Mouse (Mus musculus) forebrain, embryonic 15.5 days (tissue): ENCODE results near the gene Pcnx4. TPM values are rescaled to one million over a fixed set of nuclear protein-coding genes. Genes with fewer than 3 reads are reported as not detected.

Source experiments
- ATAC-seq: fragments of 200-750 bp; cut with Nextera tagmentation; replicated peaks from 2 replicates; pipeline ENCODE4 v1.8.0; 2017; ENCODE audit warnings: mild to moderate bottlenecking, moderate TSS enrichment, moderate library complexity
- H3K27ac ChIP-seq: fragments of 300-500 bp; sonication (generic); replicated peaks from 2 replicates; pipeline ENCODE4 v1.5.1; 2015; ENCODE audit warnings: mild to moderate bottlenecking, inconsistent platforms
- H3K27me3 ChIP-seq: fragments of 300-500 bp; sonication (generic); 2 replicates; pipeline ENCODE4 v1.6.1; 2015; ENCODE audit warnings: inconsistent platforms
- H3K36me3 ChIP-seq: fragments of 300-500 bp; sonication (generic); 2 replicates; pipeline ENCODE4 v1.6.1; 2015; ENCODE audit warnings: mild to moderate bottlenecking, inconsistent platforms
- H3K4me1 ChIP-seq: fragments of 300-500 bp; sonication (generic); 2 replicates; pipeline ENCODE4 v1.6.1; 2015; ENCODE audit warnings: inconsistent platforms
- H3K4me2 ChIP-seq: fragments of 300-500 bp; sonication (generic); replicated peaks from 2 replicates; pipeline ENCODE4 v1.6.1; 2015; ENCODE audit warnings: mild to moderate bottlenecking, inconsistent platforms
- H3K4me3 ChIP-seq: fragments of 300-500 bp; sonication (generic); 2 replicates; pipeline ENCODE4 v1.5.1; 2015; ENCODE audit warnings: mild to moderate bottlenecking, inconsistent platforms
- H3K9ac ChIP-seq: fragments of 300-500 bp; sonication (generic); replicated peaks from 2 replicates; pipeline ENCODE4 v1.6.1; 2015; ENCODE audit warnings: mild to moderate bottlenecking, inconsistent platforms
- H3K9me3 ChIP-seq: fragments of 300-500 bp; sonication (generic); 2 replicates; pipeline ENCODE4 v1.6.1; 2016; ENCODE audit warnings: inconsistent platforms
- WGBS: fragments of 180-500 bp; shearing (Covaris S2); methylation state at CpG from one replicate; pipeline ENCODE4 v1.1.7; 2015; ENCODE audit warnings: mixed read lengths; 5-methylcytosine and 5-hydroxymethylcytosine counted together
- polyA plus RNA-seq: library from polyadenylated mRNA; unstranded; fragments of >200 nt; fragmentation: Nextera tagmentation; extraction: Ambion mirVana; gene quantifications from 2 replicates; pipeline ENCODE4 v1.2.1, GENCODE M21; 2015

The Pcnx4 gene
- polyA plus RNA-seq, result 20.8 and 21.6 TPM in 2 replicates

DNA sequence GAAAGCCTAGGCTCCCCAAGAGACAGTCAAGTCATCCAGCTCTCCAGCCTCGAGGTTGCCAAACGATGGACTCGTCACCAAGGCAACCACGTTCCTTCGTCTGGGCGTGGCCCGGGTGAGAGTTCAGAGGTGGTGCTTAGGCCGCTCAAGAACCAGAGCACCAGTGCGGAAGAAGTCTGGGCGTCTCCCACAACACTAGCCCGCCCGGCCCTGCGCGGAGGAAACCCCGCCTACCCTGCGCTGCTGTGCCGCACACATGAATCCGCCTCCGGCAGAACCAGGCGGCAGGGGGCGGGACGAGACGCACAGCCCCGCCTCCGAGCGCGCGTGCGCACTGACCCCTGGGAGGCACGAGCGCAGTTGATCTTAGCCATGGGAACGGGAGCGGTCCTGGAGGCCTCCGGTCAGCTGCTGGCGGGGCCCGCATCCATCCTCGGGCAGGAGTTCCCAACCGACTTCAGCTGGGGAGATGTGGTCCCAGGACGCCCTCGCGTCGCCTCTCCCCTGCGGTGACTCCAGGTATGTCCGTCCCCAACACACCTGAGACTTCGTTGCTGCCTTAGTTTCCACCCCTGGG lies at the start of gene Pcnx4:
TSS of gene Pcnx4 (plus strand) at position 363 of the 577 bp plus-strand sequence.
- Histone ChIP-seq H3K36me3 (0 out of 2 replicates have a peak, but pooled peaks cover 8% of the 10 kb centered on the region), H3K27ac (peak within 1 kb of the TSS; percentile 51), H3K27me3 (no peaks in the 10 kb centered on the region), H3K4me1 (peaks cover 12% of the 10 kb centered on the region), H3K9me3 (no peaks in the 10 kb centered on the region), H3K4me3 (peak within 1 kb of the TSS; percentile 84), H3K4me2 (peak within 1 kb of the TSS; percentile 71), H3K9ac (peak within 1 kb of the TSS; percentile 78)
- under 1% methylated on average over 45 of the region's 45 CpGs for WGBS
- peak; percentile 100 for ATAC-seq

DNA sequence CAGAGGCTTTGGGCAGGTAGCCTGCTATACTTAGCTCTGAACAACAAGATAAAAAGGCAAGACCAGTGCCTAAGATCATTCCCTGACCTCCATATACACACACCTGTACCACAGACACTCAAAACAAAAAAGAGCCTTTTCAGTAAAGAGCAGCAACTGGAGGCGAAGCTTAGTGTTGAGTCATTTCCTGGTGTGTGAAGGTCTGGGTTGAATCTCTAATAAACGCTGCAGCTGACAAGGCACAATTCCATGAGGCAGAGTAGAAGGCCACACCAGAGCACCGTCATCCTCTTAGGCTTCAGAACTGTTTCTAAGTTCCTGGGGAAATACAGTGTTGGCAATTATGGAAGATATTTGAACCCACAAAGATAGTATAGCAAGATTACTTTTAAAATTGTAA lies 48.7 kb upstream of the Pcnx4 start:
- H3K36me3 ChIP-seq, result no peaks in the 10 kb centered on the region
- H3K9me3 ChIP-seq, result no peaks in the 10 kb centered on the region
- peaks cover 3% of the 10 kb centered on the region; the same call in 1 of the 2 replicates for H3K4me1 ChIP-seq
- WGBS, result 87% methylated on average over 3 of the region's 3 CpGs
- H3K4me3 ChIP-seq, result no peak overlapping the region
- no peaks in the 10 kb centered on the region for H3K27me3 ChIP-seq
- no peak overlapping the region for H3K9ac ChIP-seq
- ATAC-seq, result no peak
- no peak overlapping the region for H3K4me2 ChIP-seq
- H3K27ac ChIP-seq, result no peak overlapping the region

DNA sequence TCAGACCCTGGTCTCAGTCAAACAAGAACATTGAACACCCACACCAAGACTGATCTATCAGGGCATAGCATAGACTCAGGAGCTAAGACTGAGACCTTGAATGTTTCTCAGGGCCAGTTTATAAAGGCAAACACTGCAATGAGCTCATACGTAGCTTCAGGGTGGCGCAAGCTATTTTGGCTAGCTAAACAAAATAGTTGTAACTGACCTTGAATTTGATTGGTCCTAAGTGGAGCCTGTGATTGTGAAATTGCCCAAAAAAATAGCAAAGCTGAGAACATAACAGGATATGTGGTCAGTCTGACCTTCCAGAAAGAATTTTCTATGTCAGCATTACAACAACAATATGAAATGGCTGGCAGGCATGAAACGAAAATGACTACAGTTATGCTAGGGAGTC lies 46.2 kb upstream of the Pcnx4 start:
- no peak overlapping the region for H3K4me2 ChIP-seq
- no peak overlapping the region for H3K27ac ChIP-seq
- no peaks in the 10 kb centered on the region for H3K4me1 ChIP-seq
- 94% methylated on average over 3 of the region's 3 CpGs for WGBS
- no peak overlapping the region for H3K9ac ChIP-seq
- no peaks in the 10 kb centered on the region for H3K27me3 ChIP-seq
- ATAC-seq, result no peak
- no peaks in the 10 kb centered on the region for H3K9me3 ChIP-seq
- no peak overlapping the region for H3K4me3 ChIP-seq
- no peaks in the 10 kb centered on the region for H3K36me3 ChIP-seq

DNA sequence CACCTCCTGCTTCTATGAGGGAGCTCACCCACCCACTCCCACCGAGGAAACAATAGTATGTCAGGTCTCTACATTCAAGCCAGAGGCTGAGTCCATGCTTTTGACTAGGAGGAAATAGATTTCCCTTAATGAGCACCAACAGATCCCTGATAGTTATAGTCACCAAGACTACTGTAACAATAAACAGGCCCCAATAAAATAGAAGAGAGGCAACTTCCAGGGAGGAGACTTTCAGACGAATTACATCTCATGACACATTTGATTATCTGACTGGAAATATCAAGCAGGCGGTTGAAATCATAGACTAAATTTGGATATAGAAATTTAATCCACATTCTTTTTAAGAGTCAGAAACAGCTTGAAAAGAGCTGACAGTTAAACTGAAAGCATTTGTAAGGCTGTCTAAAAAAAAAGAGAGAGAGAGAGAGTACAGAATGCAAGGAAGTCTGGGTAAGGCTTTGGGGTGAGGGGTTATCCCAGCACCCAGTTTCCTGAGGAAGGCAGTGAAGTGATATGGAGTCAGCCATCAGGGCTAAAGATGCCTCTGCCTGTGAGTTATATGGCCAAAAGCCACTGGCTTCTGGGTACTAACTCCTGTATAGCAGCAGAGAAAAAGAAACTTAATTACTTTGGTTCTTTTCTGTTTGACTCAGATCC lies 45.0 kb upstream of the Pcnx4 start:
- no peaks in the 10 kb centered on the region for H3K9me3 ChIP-seq
- no peak overlapping the region for H3K9ac ChIP-seq
- H3K36me3 ChIP-seq, result no peaks in the 10 kb centered on the region
- H3K4me3 ChIP-seq, result no peak overlapping the region
- H3K27me3 ChIP-seq, result no peaks in the 10 kb centered on the region
- no peak for ATAC-seq
- H3K27ac ChIP-seq, result no peak overlapping the region
- 63% methylated on average over 3 of the region's 3 CpGs for WGBS
- no peaks in the 10 kb centered on the region for H3K4me1 ChIP-seq
- no peak overlapping the region for H3K4me2 ChIP-seq

DNA sequence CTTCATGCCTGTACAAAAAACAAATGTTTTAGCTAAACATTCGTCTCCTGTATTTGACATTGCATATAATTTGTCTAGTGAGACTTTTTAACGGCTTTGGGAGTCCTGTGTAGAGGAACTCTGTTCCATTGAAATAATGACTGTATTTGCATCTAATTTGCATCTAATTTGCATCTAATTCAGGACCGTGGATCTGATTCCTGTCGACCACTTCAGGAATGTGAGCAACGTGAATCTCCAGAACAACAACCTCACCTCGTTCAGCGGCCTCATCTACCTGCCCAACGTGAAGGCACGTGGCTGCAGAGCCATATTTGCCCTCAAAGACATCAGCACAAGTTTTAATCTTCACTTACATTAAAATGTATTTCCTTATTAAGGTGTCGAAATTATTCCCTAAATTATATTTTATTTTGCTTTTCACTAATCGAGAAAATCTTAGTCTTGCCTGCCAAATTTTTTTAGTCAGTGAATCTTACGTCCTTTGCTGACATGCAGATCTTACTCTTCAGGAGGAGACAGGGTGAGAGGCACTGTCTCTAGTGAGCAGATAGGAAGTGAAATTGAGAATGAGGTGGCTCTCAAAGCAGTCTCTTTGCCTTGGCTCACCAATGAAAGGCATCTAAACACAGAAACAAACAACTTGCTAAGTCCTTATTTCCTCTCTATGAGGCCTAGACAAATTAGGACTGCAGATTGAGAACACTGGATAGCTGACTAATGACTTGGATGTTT lies 39.1 kb upstream of the Pcnx4 start:
- Histone ChIP-seq H3K27me3 (no peaks in the 10 kb centered on the region), H3K27ac (no peak overlapping the region), H3K4me1 (peaks cover 7% of the 10 kb centered on the region; the same call in 1 of the 2 replicates), H3K4me3 (no peak overlapping the region), H3K36me3 (no peaks in the 10 kb centered on the region), H3K9me3 (no peaks in the 10 kb centered on the region), H3K4me2 (no peak overlapping the region), H3K9ac (no peak overlapping the region)
- 32% methylated on average over 12 of the region's 12 CpGs for WGBS
- peak; percentile 78 for ATAC-seq

DNA sequence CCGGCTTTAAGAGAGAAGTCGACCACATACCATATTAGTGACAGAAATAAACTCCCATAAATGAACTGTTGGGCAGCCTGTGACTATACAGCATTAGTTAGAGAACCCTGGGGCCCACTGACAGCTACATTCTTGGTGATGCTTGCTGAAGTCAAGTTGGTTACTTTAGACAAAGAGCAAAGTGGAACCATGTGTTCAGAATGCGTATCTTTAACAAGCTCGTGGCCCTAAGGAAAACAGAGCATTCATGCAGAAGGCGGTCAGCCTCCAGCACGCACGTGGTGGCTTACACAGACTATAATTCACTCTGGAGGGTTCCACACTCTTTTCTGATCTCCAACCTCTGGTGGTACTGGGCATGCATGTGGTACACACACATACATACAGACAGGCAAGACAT lies 26.6 kb upstream of the Pcnx4 start:
- H3K9ac ChIP-seq, result no peak overlapping the region
- no peak overlapping the region for H3K4me3 ChIP-seq
- ATAC-seq, result no peak
- no peaks in the 10 kb centered on the region for H3K27me3 ChIP-seq
- no peak overlapping the region for H3K4me2 ChIP-seq
- WGBS, result 73% methylated on average over 7 of the region's 7 CpGs
- no peak overlapping the region for H3K27ac ChIP-seq
- no peaks in the 10 kb centered on the region for H3K9me3 ChIP-seq
- no peaks in the 10 kb centered on the region for H3K4me1 ChIP-seq
- H3K36me3 ChIP-seq, result no peaks in the 10 kb centered on the region

DNA sequence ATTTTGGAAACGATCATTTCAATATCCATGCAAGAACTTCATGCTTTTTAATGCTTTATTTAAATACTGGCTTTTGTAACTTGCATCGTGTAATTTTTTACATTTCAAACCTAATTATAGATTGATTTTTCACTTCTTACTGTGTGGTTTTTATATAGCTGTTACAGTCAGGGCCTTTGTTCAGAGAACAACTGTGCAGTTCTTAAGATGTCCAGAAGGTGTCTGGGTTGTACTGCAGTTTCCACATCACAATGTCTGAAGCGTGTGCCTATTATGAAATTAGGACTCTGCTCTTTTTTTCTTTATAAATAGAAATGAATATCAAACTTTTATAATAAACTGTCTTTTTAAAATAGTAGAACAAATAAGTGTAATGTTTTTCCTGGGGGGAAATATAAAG lies 20.7 kb upstream of the Pcnx4 start:
- Histone ChIP-seq H3K4me2 (no peak overlapping the region), H3K4me3 (no peak overlapping the region), H3K4me1 (peaks cover 12% of the 10 kb centered on the region), H3K9me3 (no peaks in the 10 kb centered on the region), H3K36me3 (no peaks in the 10 kb centered on the region), H3K27ac (no peak overlapping the region), H3K9ac (no peak overlapping the region), H3K27me3 (no peaks in the 10 kb centered on the region)
- ATAC-seq, result 0 out of 2 replicates have a peak, but pooled peaks have one; percentile 58
- 60% methylated on average over 3 of the region's 3 CpGs for WGBS

DNA sequence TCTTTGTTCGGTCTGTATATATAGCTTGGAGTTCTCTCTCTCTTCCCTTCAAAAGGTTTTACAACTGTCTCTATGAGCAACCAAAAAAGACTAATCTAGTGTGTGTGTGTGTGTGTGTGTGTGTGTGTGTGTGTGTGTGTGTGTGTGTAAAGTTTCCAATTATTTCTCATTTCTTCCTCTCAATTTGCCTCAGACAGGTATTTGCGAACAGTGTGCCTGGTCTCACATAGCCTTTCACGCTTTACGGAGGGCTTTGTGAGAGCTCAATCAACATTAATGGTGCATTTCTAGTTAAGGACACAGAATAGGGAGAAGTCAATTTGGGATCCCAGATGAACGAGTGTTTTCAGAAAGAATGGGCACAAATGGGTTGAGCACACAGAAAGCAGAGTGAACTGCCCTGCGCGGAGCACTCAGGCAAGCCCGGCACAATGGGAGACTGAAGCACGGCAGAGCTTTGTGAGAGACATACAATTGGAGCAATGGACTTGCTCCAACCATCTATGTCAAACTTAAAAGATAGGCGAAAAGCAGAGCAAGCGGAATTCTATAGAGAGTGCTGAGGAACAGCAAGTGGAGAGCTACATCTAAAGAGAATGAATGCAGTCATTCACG lies 18.0 kb upstream of the Pcnx4 start:
- WGBS, result 13% methylated on average over 12 of the region's 12 CpGs
- Histone ChIP-seq H3K27me3 (no peaks in the 10 kb centered on the region), H3K4me3 (peak overlapping the region; percentile 13; the same call in 1 of the 2 replicates), H3K9ac (no peak overlapping the region), H3K4me2 (peak overlapping the region; percentile 16), H3K36me3 (no peaks in the 10 kb centered on the region), H3K4me1 (peaks cover 12% of the 10 kb centered on the region), H3K27ac (no peak overlapping the region), H3K9me3 (no peaks in the 10 kb centered on the region)
- 0 out of 2 replicates have a peak, but pooled peaks have one; percentile 46 for ATAC-seq

DNA sequence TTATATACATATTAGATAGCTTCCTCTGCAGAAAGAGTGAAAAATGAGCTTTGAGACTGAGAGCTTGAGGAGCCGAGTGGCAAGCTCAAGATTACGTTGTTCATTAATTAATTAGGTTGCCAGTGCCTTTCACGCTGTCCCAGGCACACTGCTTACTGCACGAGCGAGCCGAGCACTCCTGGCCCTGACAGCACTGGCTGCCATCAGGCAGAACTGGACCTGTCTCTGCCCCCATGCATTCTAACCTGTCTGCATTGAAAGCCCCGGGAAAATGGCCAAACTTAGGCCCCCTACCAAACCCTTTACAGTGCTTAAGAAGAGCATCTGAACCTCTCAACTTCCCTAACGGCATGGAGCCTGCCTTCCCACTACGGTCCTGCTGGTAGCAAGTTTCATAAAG lies 16.8 kb upstream of the Pcnx4 start:
- H3K4me1 ChIP-seq, result peaks cover 12% of the 10 kb centered on the region
- no peak overlapping the region for H3K27ac ChIP-seq
- H3K9me3 ChIP-seq, result no peaks in the 10 kb centered on the region
- no peaks in the 10 kb centered on the region for H3K36me3 ChIP-seq
- WGBS, result 9% methylated on average over 9 of the region's 9 CpGs
- no peak overlapping the region for H3K9ac ChIP-seq
- peak; percentile 35; the same call in 1 of the 2 replicates for ATAC-seq
- peak overlapping the region; percentile 1; the same call in 1 of the 2 replicates for H3K4me2 ChIP-seq
- H3K27me3 ChIP-seq, result no peaks in the 10 kb centered on the region
- H3K4me3 ChIP-seq, result no peak overlapping the region

DNA sequence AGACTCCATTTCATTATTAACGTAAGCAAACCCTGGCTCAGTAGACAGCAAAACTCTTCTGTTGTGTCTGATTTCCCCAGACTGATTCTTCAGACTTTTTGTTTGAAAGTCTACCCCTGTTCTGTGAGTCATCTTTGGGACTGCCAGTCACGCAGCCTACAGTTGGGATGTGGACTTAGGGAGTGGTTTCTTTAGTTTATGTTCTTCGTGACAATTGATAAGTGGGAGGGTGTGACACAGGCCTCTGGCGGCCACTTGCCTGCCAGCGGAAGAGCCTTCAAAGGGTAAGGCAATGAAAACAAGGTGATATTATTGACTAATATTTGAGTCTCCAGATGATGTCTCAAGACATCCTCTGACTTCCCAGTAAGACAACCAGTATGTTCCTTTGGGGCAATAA lies 16.3 kb upstream of the Pcnx4 start:
- peaks cover 12% of the 10 kb centered on the region for H3K4me1 ChIP-seq
- no peaks in the 10 kb centered on the region for H3K27me3 ChIP-seq
- no peak for ATAC-seq
- no peak overlapping the region for H3K27ac ChIP-seq
- H3K36me3 ChIP-seq, result no peaks in the 10 kb centered on the region
- no peaks in the 10 kb centered on the region for H3K9me3 ChIP-seq
- no peak overlapping the region for H3K4me3 ChIP-seq
- H3K9ac ChIP-seq, result no peak overlapping the region
- WGBS, result 74% methylated on average over 5 of the region's 5 CpGs
- no peak overlapping the region for H3K4me2 ChIP-seq

DNA sequence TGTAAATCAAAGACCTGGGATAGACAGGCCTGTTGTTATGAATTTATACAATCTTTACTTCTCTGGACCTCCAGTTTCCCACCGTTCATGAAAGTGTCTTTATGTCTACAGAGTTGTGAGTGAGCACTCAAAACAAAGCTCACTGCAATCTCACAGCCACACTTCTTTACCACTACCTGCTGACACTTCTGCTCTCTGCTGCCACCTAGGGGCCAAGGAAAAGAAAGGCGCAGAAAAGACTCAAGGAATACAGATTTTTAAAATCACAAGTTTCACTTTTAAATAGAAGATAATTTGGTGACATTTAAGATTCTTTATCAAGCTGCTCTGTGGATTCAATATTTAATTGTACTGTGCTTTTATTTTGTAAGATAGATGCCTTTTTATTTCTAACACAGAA lies 15.5 kb upstream of the Pcnx4 start:
- Histone ChIP-seq H3K27me3 (no peaks in the 10 kb centered on the region), H3K9ac (no peak overlapping the region), H3K36me3 (no peaks in the 10 kb centered on the region), H3K4me1 (peaks cover 12% of the 10 kb centered on the region), H3K4me3 (no peak overlapping the region), H3K27ac (no peak overlapping the region), H3K4me2 (no peak overlapping the region), H3K9me3 (no peaks in the 10 kb centered on the region)
- WGBS, result 1% methylated on average over 2 of the region's 2 CpGs
- no peak for ATAC-seq

DNA sequence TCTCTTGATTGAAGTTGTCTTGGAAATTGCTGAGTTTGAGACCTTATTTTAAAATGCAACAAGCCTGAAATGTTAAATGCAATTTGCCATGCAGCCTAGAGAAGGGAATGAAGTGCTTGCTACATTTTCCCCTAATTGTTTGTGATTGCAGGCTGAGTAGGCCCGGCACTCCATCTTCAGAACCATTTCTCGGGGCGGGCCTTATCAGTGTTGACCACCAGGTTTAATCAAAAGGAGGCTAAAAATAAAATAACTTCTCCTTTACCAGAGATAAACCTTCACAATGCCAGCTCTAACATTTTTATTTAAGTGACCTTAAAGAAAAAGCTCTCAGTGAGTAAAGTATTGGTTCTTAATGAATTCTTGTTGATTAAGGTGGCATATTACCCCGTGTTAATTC lies 10.6 kb upstream of the Pcnx4 start:
- no peak overlapping the region for H3K4me2 ChIP-seq
- no peaks in the 10 kb centered on the region for H3K4me1 ChIP-seq
- no peak overlapping the region for H3K9ac ChIP-seq
- H3K4me3 ChIP-seq, result no peak overlapping the region
- no peak for ATAC-seq
- H3K27me3 ChIP-seq, result no peaks in the 10 kb centered on the region
- H3K27ac ChIP-seq, result no peak overlapping the region
- H3K9me3 ChIP-seq, result no peaks in the 10 kb centered on the region
- WGBS, result 76% methylated on average over 4 of the region's 4 CpGs
- H3K36me3 ChIP-seq, result no peaks in the 10 kb centered on the region
